Mouse (Mus musculus) ES-E14 (cell line): Measurements from ENCODE around the gene Scoc. TPM values are rescaled to one million over a fixed set of nuclear protein-coding genes. Genes with fewer than 3 reads are reported as not detected.

Experiments
- DNase-seq: peaks from one replicate; pipeline ENCODE4 v3.0.0-alpha.2; 2013; ENCODE audit warnings: low read depth, low spot score
- H3K27ac ChIP-seq: 2 replicates; pipeline ENCODE4 v1.5.1; 2012; ENCODE audit warnings: low read depth, mild to moderate bottlenecking, low read length, moderate library complexity, mixed read lengths; ENCODE audit not compliant: poor library complexity, insufficient read depth, severe bottlenecking
- H3K36me3 ChIP-seq: 2 replicates; pipeline ENCODE4 v1.6.1; 2012; ENCODE audit warnings: mild to moderate bottlenecking, low read length, moderate library complexity, mixed read lengths; ENCODE audit not compliant: control insufficient read depth, poor library complexity, insufficient read depth, severe bottlenecking
- H3K4me1 ChIP-seq, 2 experiments: fragments of 150-350 bp in 1 of 2; sonication (generic) in 1 of 2; 2 replicates each; pipeline ENCODE4 v1.6.1; 2012; ENCODE audit warnings: low read length in 2 of 2, mild to moderate bottlenecking in 1 of 2, mixed read lengths in 1 of 2; ENCODE audit not compliant: control insufficient read depth in 2 of 2, insufficient read depth in 2 of 2, poor library complexity in 1 of 2
- H3K4me3 ChIP-seq, 2 experiments: fragments of 150-350 bp in 1 of 2; sonication (generic) in 1 of 2; 2 replicates each; pipeline ENCODE4 v1.5.1; 2012; ENCODE audit warnings: low read length in 2 of 2, low read depth in 1 of 2, mild to moderate bottlenecking in 1 of 2, mixed read lengths in 1 of 2; ENCODE audit not compliant: insufficient read depth in 1 of 2, poor library complexity in 1 of 2, severe bottlenecking in 1 of 2
- H3K9ac ChIP-seq: 2 replicates; pipeline ENCODE4 v1.6.1; 2012; ENCODE audit warnings: low read depth, mild to moderate bottlenecking, low read length, mixed read lengths; ENCODE audit not compliant: poor library complexity, insufficient read depth, severe bottlenecking
- H3K9me3 ChIP-seq: fragments of 150-350 bp; sonication (generic); 2 replicates; pipeline ENCODE4 v1.6.1; 2012; ENCODE audit warnings: low read depth, mild to moderate bottlenecking, low read length; ENCODE audit not compliant: control insufficient read depth, insufficient read depth
- CHD2 ChIP-seq: IDR thresholded peaks from 2 replicates; pipeline ENCODE4 v1.6.1; 2014; ENCODE audit warnings: mild to moderate bottlenecking, low read depth, low read length, inconsistent platforms
- HCFC1 ChIP-seq: IDR thresholded peaks from 2 replicates; pipeline ENCODE4 v1.6.1; 2012; ENCODE audit warnings: low read length, inconsistent platforms, borderline replicate concordance; ENCODE audit not compliant: insufficient read depth
- MAFK ChIP-seq: IDR thresholded peaks from 2 replicates; pipeline ENCODE4 v1.6.1; 2014; ENCODE audit warnings: mild to moderate bottlenecking, low read depth, low read length, inconsistent platforms; ENCODE audit not compliant: insufficient read depth
- ZC3H11A ChIP-seq: IDR thresholded peaks from 2 replicates; pipeline ENCODE4 v1.6.1; 2012; ENCODE audit warnings: low read depth, mild to moderate bottlenecking, inconsistent platforms, low read length, borderline replicate concordance
- ZNF384 ChIP-seq: IDR thresholded peaks from 2 replicates; pipeline ENCODE4 v1.6.1; 2012; ENCODE audit warnings: low read depth, low read length, inconsistent platforms
- in situ Hi-C, 2 experiments: fragments of 600-800 bp; cut with MboI; formaldehyde crosslinking; loops; one replicate each; pipeline ENCODE4 v1.15.1; 2025; ENCODE audit warnings: low sequenced_read_pairs in 2 of 2, inconsistent platforms in 1 of 2; ENCODE audit not compliant: unreplicated experiment in 2 of 2
- total RNA-seq: library from RNA; depleted of rRNA; stranded (reverse); fragments of 300-350 nt; gene quantifications from 2 replicates; pipeline ENCODE4 v1.2.3, GENCODE M21; 2012; rRNA removed

Gene Scoc
- total RNA-seq, 1 experiment: 76.5 TPM

- Histone ChIP-seq H3K9me3 (no peaks in the 10 kb centered on the region), H3K4me3 (no peak overlapping the region), H3K9ac (no peak overlapping the region), H3K36me3 (no peaks in the 10 kb centered on the region), H3K4me1 (peaks cover 16 to 18% of the 10 kb centered on the region in 2 experiments), H3K27ac (peak overlapping the region; percentile 62; the same call in 1 of the 2 replicates)
- no peak for TF ChIP-seq ZNF384
- no peak for TF ChIP-seq HCFC1
- TF ChIP-seq ZC3H11A: no peak
- no peak for TF ChIP-seq CHD2
- TF ChIP-seq MAFK: no peak
- in situ Hi-C loops: no loop called here
- DNase-seq: no peak
Observed at GRCm38 (mm10) chr8:83382850-83383249, 75.3 kb downstream of the Scoc start.

GRCm38 (mm10) chr8:83381016-83381415 lies 77.2 kb downstream of the Scoc start:
- no peaks in the 10 kb centered on the region for H3K36me3 ChIP-seq
- H3K9ac ChIP-seq: no peak overlapping the region
- H3K9me3 ChIP-seq: no peaks in the 10 kb centered on the region
- no peak for DNase-seq
- no peak overlapping the region for H3K27ac ChIP-seq
- H3K4me1 ChIP-seq: peaks cover 16 to 18% of the 10 kb centered on the region in 2 experiments
- in situ Hi-C loops: no loop called here
- no peak overlapping the region for H3K4me3 ChIP-seq
- TF ChIP-seq MAFK (no peak), CHD2 (no peak), ZC3H11A (no peak), HCFC1 (no peak)

- Histone ChIP-seq H3K36me3 (no peaks in the 10 kb centered on the region), H3K27ac (no peak overlapping the region; the same call in 1 of the 2 replicates), H3K9me3 (no peaks in the 10 kb centered on the region), H3K9ac (no peak overlapping the region), H3K4me1 (peaks cover 16 to 18% of the 10 kb centered on the region in 2 experiments), H3K4me3 (no peak overlapping the region)
- TF ChIP-seq MAFK: peak; percentile 55; the same call in 1 of the 2 replicates
- TF ChIP-seq HCFC1: no peak
- no peak for TF ChIP-seq ZNF384
- no peak for TF ChIP-seq ZC3H11A
- DNase-seq: no peak
- in situ Hi-C loops: no loop called here
Observed at GRCm38 (mm10) chr8:83380141-83380540, 78.0 kb downstream of the Scoc start.

Other genes with a start within 250 kb of the Scoc start
- gene Ucp1, start 168.0 kb downstream of the Scoc start, total RNA-seq: 0.13 and 0.16 TPM in 2 replicates
- 8.9 and 10.7 TPM in 2 replicates for gene Elmod2, start 125.9 kb downstream of the Scoc start, total RNA-seq
- 0.31 and 0.32 TPM in 2 replicates for gene Mgat4d, start 109.9 kb downstream of the Scoc start, total RNA-seq
- gene Clgn, start 68.5 kb downstream of the Scoc start, total RNA-seq: 13.0 and 19.2 TPM in 2 replicates
- not detected in 2 replicates for gene Olfr370, start 77.4 kb upstream of the Scoc start, total RNA-seq
- 236 and 275 TPM in 2 replicates for gene Ndufb7, start 108.3 kb upstream of the Scoc start, total RNA-seq
- gene Tecr, start 149.6 kb upstream of the Scoc start, total RNA-seq: 246 and 386 TPM in 2 replicates
- gene Dnajb1, start 149.8 kb upstream of the Scoc start, total RNA-seq: 22.9 and 30.1 TPM in 2 replicates
- gene Gipc1, start 194.3 kb upstream of the Scoc start, total RNA-seq: 73.2 and 73.7 TPM in 2 replicates
- 1.7 and 2.4 TPM in 2 replicates for gene Ptger1, start 208.3 kb upstream of the Scoc start, total RNA-seq
- 24.7 and 33.2 TPM in 2 replicates for gene Pkn1, start 240.8 kb upstream of the Scoc start, total RNA-seq